23 mouse cellular contexts compared by ENCODE assay signal in genomic region chr17:63010830-63011229, GRCm38 (mm10).
DNase-seq lines count a peak whose midpoint lies in the region; ATAC-seq and TF ChIP-seq lines count a peak whose summit lies in the region.
"Had no signal": no experiment of that assay in that cellular context is flagged by ENCODE, and none has a peak within 500 bp of the region (broad histone marks: within the 10 kb centered on the region; RNA-seq: fewer than 3 reads in every experiment).

No protein-coding gene starts in this region.

- H3K9ac ChIP-seq in liver, adult 2 months (ENCODE audit: low read depth, low read length) = no peak overlapping the region
- H3K9ac ChIP-seq in stomach, embryonic 14.5 days (replicated peaks; ENCODE audit: low read depth, low read length) = no peak overlapping the region
- no peak overlapping the region for H3K9ac ChIP-seq in stomach, postnatal 0 days (ENCODE audit: low read length)
- no peak overlapping the region for H3K9ac ChIP-seq in hindbrain, embryonic 12.5 days
- H3K9ac ChIP-seq: embryonic facial prominence, embryonic 12.5 days; embryonic facial prominence, embryonic 15.5 days; forebrain, embryonic 12.5 days; forebrain, embryonic 15.5 days; hindbrain, embryonic 14.5 days had no signal

- no peak for TF ChIP-seq POLR2A in liver, adult 2 months (IDR thresholded peaks at IDR 0.05; ENCODE audit: extremely low read depth, insufficient read depth, low read length)

- no peak overlapping the region for H3K4me3 ChIP-seq in liver, adult 2 months (ENCODE audit: insufficient read depth, low read depth, low read length)
- no peak overlapping the region for H3K4me3 ChIP-seq in stomach, embryonic 14.5 days (ENCODE audit: low read depth, low read length)
- H3K4me3 ChIP-seq in stomach, postnatal 0 days (ENCODE audit: low read depth, low read length) = no peak overlapping the region
- no peak overlapping the region for H3K4me3 ChIP-seq in hindbrain, embryonic 12.5 days
- H3K4me3 ChIP-seq: embryonic facial prominence, embryonic 12.5 days; embryonic facial prominence, embryonic 15.5 days; forebrain, embryonic 12.5 days; forebrain, embryonic 15.5 days; hindbrain, embryonic 10.5 days had no signal

- DNase-seq in liver, adult 2 months (ENCODE audit: extremely low read depth, low read depth, low spot score) = peak; percentile 19
- DNase-seq in liver = no peak
- DNase-seq in stomach, postnatal 0 days (ENCODE audit: low spot score) = no peak
- peak; percentile 26 for DNase-seq in gonadal fat pad, adult 2 months (ENCODE audit: low read depth)
- DNase-seq in testis, postnatal 10 days (ENCODE audit: low spot score) = no peak
- DNase-seq: adrenal gland, postnatal 10 days; adrenal gland, postnatal 36 days; cerebellum, adult 18-20 months; cerebellum, adult 9-10 months; cerebellum, postnatal 14 days; gastrocnemius, postnatal 25 days had no signal

- WGBS in liver, adult 2 months = 56% methylated on average over 10 of the region's 10 CpGs
- 85% methylated on average over 10 of the region's 10 CpGs for WGBS in stomach, embryonic 14.5 days
- 76% methylated on average over 10 of the region's 10 CpGs for WGBS in stomach, postnatal 0 days
- WGBS in hindbrain, embryonic 12.5 days = 89% methylated on average over 10 of the region's 10 CpGs

- TF ChIP-seq EP300 in stomach, postnatal 0 days (optimal IDR thresholded peaks at IDR 0.05) = no peak

- no peaks in the 10 kb centered on the region for H3K36me3 ChIP-seq in liver, adult 2 months (ENCODE audit: control insufficient read depth, insufficient read depth, low read length)
- no peaks in the 10 kb centered on the region for H3K36me3 ChIP-seq in stomach, embryonic 14.5 days (ENCODE audit: control insufficient read depth, insufficient read depth, low read length)
- H3K36me3 ChIP-seq in stomach, postnatal 0 days (ENCODE audit: control insufficient read depth, insufficient read depth, low read length) = no peaks in the 10 kb centered on the region
- no peaks in the 10 kb centered on the region for H3K36me3 ChIP-seq in hindbrain, embryonic 12.5 days
- H3K36me3 ChIP-seq: embryonic facial prominence, embryonic 12.5 days; embryonic facial prominence, embryonic 15.5 days; forebrain, embryonic 12.5 days; forebrain, embryonic 15.5 days; hindbrain, embryonic 10.5 days had no signal

- H3K4me1 ChIP-seq in liver, adult 2 months (ENCODE audit: control insufficient read depth, insufficient read depth, low read length) = no peaks in the 10 kb centered on the region; the same call in 1 of the 2 replicates
- peaks cover 26% of the 10 kb centered on the region for H3K4me1 ChIP-seq in stomach, embryonic 14.5 days (ENCODE audit: control insufficient read depth, insufficient read depth, low read length)
- no peaks in the 10 kb centered on the region for H3K4me1 ChIP-seq in stomach, postnatal 0 days (replicated peaks; ENCODE audit: control insufficient read depth, insufficient read depth)
- H3K4me1 ChIP-seq in hindbrain, embryonic 12.5 days = peaks cover 12% of the 10 kb centered on the region

- no peak for ATAC-seq in stomach, embryonic 14.5 days (ENCODE audit: insufficient number of reproducible peaks, insufficient read depth, low FRiP score, low read depth)
- no peak for ATAC-seq in stomach, postnatal 0 days (ENCODE audit: low FRiP score, low TSS enrichment)
- no peak for ATAC-seq in hindbrain, embryonic 12.5 days (ENCODE audit: low FRiP score)
- ATAC-seq: activated CD4-positive, CD25-positive, alpha-beta regulatory T cell, adult 4 months; forebrain, embryonic 15.5 days; hindbrain, postnatal 0 days; inflammation-experienced regulatory T-cells, adult 6 months had no signal

- no peaks in the 10 kb centered on the region for H3K9me3 ChIP-seq in stomach, embryonic 14.5 days (ENCODE audit: control insufficient read depth, low read depth, low read length)
- no peaks in the 10 kb centered on the region for H3K9me3 ChIP-seq in stomach, postnatal 0 days (ENCODE audit: control insufficient read depth, low read length)
- H3K9me3 ChIP-seq in hindbrain, embryonic 12.5 days (replicated peaks) = no peaks in the 10 kb centered on the region
- H3K9me3 ChIP-seq: embryonic facial prominence, embryonic 12.5 days; embryonic facial prominence, embryonic 15.5 days; forebrain, embryonic 12.5 days; forebrain, embryonic 15.5 days; hindbrain, embryonic 10.5 days had no signal

- no peak overlapping the region for H3K27ac ChIP-seq in liver, adult 2 months (replicated peaks; ENCODE audit: insufficient read depth, low read depth, low read length)
- peak overlapping the region; percentile 2; the same call in 1 of the 2 replicates for H3K27ac ChIP-seq in stomach, embryonic 14.5 days (ENCODE audit: low read length)
- no peak overlapping the region for H3K27ac ChIP-seq in stomach, postnatal 0 days (replicated peaks)
- no peak overlapping the region for H3K27ac ChIP-seq in hindbrain, embryonic 12.5 days
- H3K27ac ChIP-seq: embryonic facial prominence, embryonic 12.5 days; embryonic facial prominence, embryonic 15.5 days; forebrain, embryonic 12.5 days; forebrain, embryonic 15.5 days; hindbrain, embryonic 10.5 days; hindbrain, embryonic 14.5 days; hindbrain, postnatal 0 days had no signal

- H3K4me2 ChIP-seq in stomach, embryonic 14.5 days (replicated peaks; ENCODE audit: low read depth, low read length) = no peak overlapping the region
- H3K4me2 ChIP-seq in stomach, postnatal 0 days (replicated peaks; ENCODE audit: low read depth) = no peak overlapping the region
- H3K4me2 ChIP-seq in hindbrain, embryonic 12.5 days (replicated peaks) = no peak overlapping the region
- H3K4me2 ChIP-seq: embryonic facial prominence, embryonic 12.5 days; embryonic facial prominence, embryonic 15.5 days; forebrain, embryonic 12.5 days; forebrain, embryonic 15.5 days; heart, embryonic 11.5 days; hindbrain, embryonic 14.5 days had no signal

- TF ChIP-seq CTCF in liver, adult 2 months (IDR thresholded peaks at IDR 0.05; ENCODE audit: low read depth, low read length) = no peak
- TF ChIP-seq CTCF in stomach, postnatal 0 days (IDR thresholded peaks at IDR 0.05; ENCODE audit: low read depth) = no peak

- H3K79me2 ChIP-seq in liver, adult 2 months (ENCODE audit: control insufficient read depth, insufficient read depth, low read length) = no peaks in the 10 kb centered on the region

- H3K27me3 ChIP-seq in liver, adult 2 months (ENCODE audit: control insufficient read depth, insufficient read depth, low read length) = no peaks in the 10 kb centered on the region
- no peaks in the 10 kb centered on the region for H3K27me3 ChIP-seq in stomach, embryonic 14.5 days (ENCODE audit: control insufficient read depth, insufficient read depth, low read length)
- no peaks in the 10 kb centered on the region for H3K27me3 ChIP-seq in stomach, postnatal 0 days (ENCODE audit: control insufficient read depth, insufficient read depth, low read length)
- no peaks in the 10 kb centered on the region for H3K27me3 ChIP-seq in hindbrain, embryonic 12.5 days
- H3K27me3 ChIP-seq: embryonic facial prominence, embryonic 12.5 days; embryonic facial prominence, embryonic 15.5 days; forebrain, embryonic 12.5 days; forebrain, embryonic 15.5 days had no signal

Comparison
In these comparisons a context has a peak if more than half of its experiments do, and no peak if none do; other contexts are left out.
1. DNase-seq: peak in liver, adult 2 months (single experiment) and gonadal fat pad, adult 2 months (single experiment); none in liver (single experiment), stomach, postnatal 0 days (single experiment) and testis, postnatal 10 days (single experiment).